Mouse (Mus musculus) neural tube, embryonic 11.5 days (tissue): ENCODE measurements around the gene Tfeb. TPM values are rescaled to one million over a fixed set of nuclear protein-coding genes. Genes with fewer than 3 reads are reported as not detected.

ENCODE experiments used
- ATAC-seq: fragments of 200-750 bp; cut with Nextera tagmentation; 2 replicates; pipeline ENCODE4 v1.8.0; 2017; ENCODE audit warnings: moderate number of reproducible peaks, mild to moderate bottlenecking, moderate TSS enrichment, moderate library complexity; ENCODE audit not compliant: insufficient read depth, low FRiP score, low TSS enrichment
- DNase-seq: peaks from one replicate; pipeline ENCODE4 v3.0.0-alpha.2; 2015; ENCODE audit warnings: low spot score
- H3K27ac ChIP-seq: fragments of 300-500 bp; sonication (generic); 2 replicates; pipeline ENCODE4 v1.5.1; 2014; ENCODE audit warnings: low read depth, mild to moderate bottlenecking, low read length
- H3K27me3 ChIP-seq: fragments of 300-500 bp; sonication (generic); 2 replicates; pipeline ENCODE4 v1.6.1; 2014; ENCODE audit warnings: mild to moderate bottlenecking, low read length, mixed read lengths; ENCODE audit not compliant: control insufficient read depth, insufficient read depth
- H3K36me3 ChIP-seq: fragments of 300-500 bp; sonication (generic); 2 replicates; pipeline ENCODE4 v1.6.1; 2014; ENCODE audit warnings: mild to moderate bottlenecking, low read length, moderate library complexity, mixed read lengths; ENCODE audit not compliant: control insufficient read depth, insufficient read depth
- H3K4me1 ChIP-seq: fragments of 300-500 bp; sonication (generic); 2 replicates; pipeline ENCODE4 v1.6.1; 2014; ENCODE audit warnings: low read length, mixed read lengths; ENCODE audit not compliant: control insufficient read depth, insufficient read depth
- H3K4me2 ChIP-seq: fragments of 300-500 bp; sonication (generic); 2 replicates; pipeline ENCODE4 v1.6.1; 2014; ENCODE audit warnings: low read depth, mild to moderate bottlenecking, moderate library complexity
- H3K4me3 ChIP-seq: fragments of 300-500 bp; sonication (generic); 2 replicates; pipeline ENCODE4 v1.5.1; 2014; ENCODE audit warnings: low read depth, low read length
- H3K9ac ChIP-seq: fragments of 300-500 bp; sonication (generic); 2 replicates; pipeline ENCODE4 v1.6.1; 2014; ENCODE audit warnings: mild to moderate bottlenecking, low read length
- H3K9me3 ChIP-seq: fragments of 300-500 bp; sonication (generic); 2 replicates; pipeline ENCODE4 v1.6.1; 2016; ENCODE audit warnings: low read length; ENCODE audit not compliant: control insufficient read depth
- WGBS: fragments of 180-500 bp; shearing (Covaris S2); extraction: QIAGEN DNeasy Blood & Tissue Kit; methylation state at CpG from one replicate; pipeline ENCODE4 v1.1.7; 2014; 5-methylcytosine and 5-hydroxymethylcytosine counted together
- polyA plus RNA-seq: library from polyadenylated mRNA; unstranded; fragments of >200 nt; fragmentation: Nextera tagmentation; extraction: Ambion mirVana; gene quantifications from 2 replicates; pipeline ENCODE4 v1.2.1, GENCODE M21; 2014

Gene Tfeb
- polyA plus RNA-seq, 1 experiment from 2014 or later = 1.8 TPM

DNA sequence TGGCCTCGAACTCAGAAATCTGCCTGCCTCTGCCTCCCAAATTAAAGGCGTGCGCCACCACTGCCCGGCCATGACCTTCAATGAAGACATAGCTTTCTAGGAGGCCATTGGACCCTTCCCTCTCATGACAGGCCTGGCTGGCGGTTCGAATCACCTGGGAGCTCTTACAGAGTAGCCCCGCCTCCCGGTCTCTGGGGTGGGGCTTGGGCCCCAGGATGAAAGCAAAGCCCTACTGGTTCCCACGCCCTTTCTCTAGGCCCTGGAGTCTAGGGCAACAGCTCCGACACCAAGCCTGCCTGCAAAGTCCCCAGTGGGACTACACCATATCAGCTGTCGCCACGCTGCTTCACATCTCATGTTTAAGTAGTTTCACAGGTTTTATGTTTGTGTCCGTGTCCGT lies 7.3 kb downstream of the Tfeb start:
- H3K4me2 ChIP-seq = no peak overlapping the region
- no peaks in the 10 kb centered on the region for H3K9me3 ChIP-seq
- H3K9ac ChIP-seq = no peak overlapping the region
- peaks cover 4% of the 10 kb centered on the region; the same call in 1 of the 2 replicates for H3K4me1 ChIP-seq
- WGBS = 92% methylated on average over 14 of the region's 14 CpGs
- H3K27ac ChIP-seq = no peak overlapping the region
- DNase-seq (no peak), ATAC-seq (no peak)
- H3K27me3 ChIP-seq = peaks cover 6% of the 10 kb centered on the region
- H3K36me3 ChIP-seq = no peaks in the 10 kb centered on the region
- no peak overlapping the region for H3K4me3 ChIP-seq

GRCm38 (mm10) chr17:47744746-47745368 lies 8.0 kb downstream of the Tfeb start:
- no peak overlapping the region for H3K4me2 ChIP-seq
- H3K4me1 ChIP-seq = no peaks in the 10 kb centered on the region
- H3K27me3 ChIP-seq = no peaks in the 10 kb centered on the region
- H3K9ac ChIP-seq = no peak overlapping the region
- H3K4me3 ChIP-seq = no peak overlapping the region
- no peak for ATAC-seq
- H3K27ac ChIP-seq = no peak overlapping the region
- DNase-seq = no peak
- no peaks in the 10 kb centered on the region for H3K36me3 ChIP-seq
- no peaks in the 10 kb centered on the region for H3K9me3 ChIP-seq
- WGBS = 89% methylated on average over 10 of the region's 10 CpGs

GRCm38 (mm10) chr17:47748791-47749553 lies 12.1 kb downstream of the Tfeb start:
- no peak overlapping the region for H3K27ac ChIP-seq
- no peak overlapping the region for H3K9ac ChIP-seq
- H3K9me3 ChIP-seq = no peaks in the 10 kb centered on the region
- H3K4me2 ChIP-seq = no peak overlapping the region
- DNase-seq = no peak
- no peaks in the 10 kb centered on the region for H3K36me3 ChIP-seq
- no peaks in the 10 kb centered on the region for H3K27me3 ChIP-seq
- WGBS = 72% methylated on average over 14 of the region's 14 CpGs
- no peak for ATAC-seq
- no peak overlapping the region for H3K4me3 ChIP-seq
- H3K4me1 ChIP-seq = no peaks in the 10 kb centered on the region

DNA sequence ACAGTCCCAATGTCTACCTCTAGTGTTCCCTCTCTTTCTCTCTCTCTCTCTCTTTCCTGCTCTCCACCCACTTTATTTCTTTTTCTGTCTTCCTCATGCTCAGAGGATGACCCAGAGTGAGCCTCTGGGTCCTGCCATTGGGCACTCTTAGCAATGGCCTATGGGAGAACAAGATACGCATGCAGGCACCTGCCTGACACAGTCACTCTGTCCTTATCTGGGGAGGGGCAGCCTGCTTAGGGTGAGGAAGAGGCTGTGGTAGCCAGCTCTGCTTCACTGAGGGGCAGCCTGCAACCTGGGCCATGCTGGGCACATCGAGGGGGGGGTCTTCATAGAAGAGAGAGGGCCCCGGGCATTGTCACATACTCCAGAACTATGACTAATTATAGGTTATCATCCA lies 12.8 kb downstream of the Tfeb start:
- H3K27me3 ChIP-seq = no peaks in the 10 kb centered on the region
- H3K27ac ChIP-seq = no peak overlapping the region
- WGBS = 85% methylated on average over 3 of the region's 3 CpGs
- H3K4me2 ChIP-seq = no peak overlapping the region
- no peaks in the 10 kb centered on the region for H3K4me1 ChIP-seq
- H3K9me3 ChIP-seq = no peaks in the 10 kb centered on the region
- H3K9ac ChIP-seq = no peak overlapping the region
- DNase-seq (no peak), ATAC-seq (no peak)
- no peaks in the 10 kb centered on the region for H3K36me3 ChIP-seq
- H3K4me3 ChIP-seq = no peak overlapping the region

DNA sequence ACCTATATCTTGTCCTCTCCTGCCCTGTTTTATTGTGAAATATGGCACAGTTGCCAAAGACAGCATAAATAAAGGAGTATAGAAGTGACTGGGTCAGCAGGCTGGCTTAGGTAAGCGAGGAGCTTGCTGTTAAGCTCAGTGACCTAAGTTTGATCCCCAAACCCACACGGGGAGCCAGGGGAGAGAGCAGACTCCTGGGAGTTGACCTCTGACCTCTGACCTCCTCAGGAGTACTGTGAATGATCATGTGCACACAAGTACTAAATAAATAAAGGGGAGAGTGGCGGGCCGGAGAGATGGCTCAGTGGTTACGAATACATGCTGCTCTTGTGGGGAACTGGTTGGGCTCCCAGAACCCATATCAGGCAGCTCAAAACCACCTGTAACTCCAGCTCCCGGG lies 13.3 kb downstream of the Tfeb start:
- Histone ChIP-seq H3K9ac (no peak overlapping the region), H3K9me3 (no peaks in the 10 kb centered on the region), H3K36me3 (no peaks in the 10 kb centered on the region), H3K27ac (no peak overlapping the region), H3K4me1 (no peaks in the 10 kb centered on the region), H3K4me3 (no peak overlapping the region), H3K27me3 (no peaks in the 10 kb centered on the region), H3K4me2 (no peak overlapping the region)
- ATAC-seq (no peak), DNase-seq (no peak)
- 53% methylated on average over 6 of the region's 6 CpGs for WGBS

DNA sequence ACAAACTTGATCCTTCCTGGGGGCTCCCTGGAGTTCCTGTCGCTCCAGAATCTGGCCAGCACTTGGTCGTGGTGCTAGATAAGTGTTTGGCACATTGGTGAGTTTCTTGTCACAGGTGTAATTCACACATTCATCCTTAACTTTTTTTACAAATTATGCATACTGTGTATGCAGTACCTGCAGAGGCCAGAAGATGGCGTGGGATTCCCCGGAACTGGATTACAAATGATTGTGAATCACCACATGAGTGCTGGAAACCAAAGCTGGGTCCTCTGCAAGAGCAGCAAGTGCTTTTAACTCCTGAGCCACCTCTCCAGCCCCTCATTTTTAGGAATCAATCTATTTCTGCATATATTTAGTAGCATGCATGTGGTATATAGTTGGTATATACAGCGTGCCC lies 15.0 kb downstream of the Tfeb start:
- H3K4me1 ChIP-seq = no peaks in the 10 kb centered on the region
- ATAC-seq (no peak), DNase-seq (no peak)
- 72% methylated on average over 5 of the region's 5 CpGs for WGBS
- H3K9me3 ChIP-seq = no peaks in the 10 kb centered on the region
- H3K36me3 ChIP-seq = no peaks in the 10 kb centered on the region
- no peak overlapping the region for H3K4me3 ChIP-seq
- no peaks in the 10 kb centered on the region for H3K27me3 ChIP-seq
- H3K27ac ChIP-seq = no peak overlapping the region
- no peak overlapping the region for H3K9ac ChIP-seq
- no peak overlapping the region for H3K4me2 ChIP-seq

GRCm38 (mm10) chr17:47753130-47753775 lies 16.4 kb downstream of the Tfeb start:
- no peak overlapping the region for H3K9ac ChIP-seq
- H3K4me3 ChIP-seq = no peak overlapping the region
- no peaks in the 10 kb centered on the region for H3K4me1 ChIP-seq
- ATAC-seq (no peak), DNase-seq (no peak)
- H3K36me3 ChIP-seq = no peaks in the 10 kb centered on the region
- no peaks in the 10 kb centered on the region for H3K9me3 ChIP-seq
- 87% methylated on average over 8 of the region's 8 CpGs for WGBS
- H3K4me2 ChIP-seq = no peak overlapping the region
- H3K27me3 ChIP-seq = no peaks in the 10 kb centered on the region
- H3K27ac ChIP-seq = no peak overlapping the region

GRCm38 (mm10) chr17:47754246-47754645 lies 17.4 kb downstream of the Tfeb start:
- ATAC-seq (no peak), DNase-seq (no peak)
- Histone ChIP-seq H3K4me2 (no peak overlapping the region), H3K9me3 (no peaks in the 10 kb centered on the region), H3K9ac (no peak overlapping the region), H3K27ac (no peak overlapping the region), H3K36me3 (no peaks in the 10 kb centered on the region), H3K4me1 (no peaks in the 10 kb centered on the region), H3K27me3 (no peaks in the 10 kb centered on the region), H3K4me3 (no peak overlapping the region)
- 81% methylated on average over 12 of the region's 13 CpGs for WGBS

DNA sequence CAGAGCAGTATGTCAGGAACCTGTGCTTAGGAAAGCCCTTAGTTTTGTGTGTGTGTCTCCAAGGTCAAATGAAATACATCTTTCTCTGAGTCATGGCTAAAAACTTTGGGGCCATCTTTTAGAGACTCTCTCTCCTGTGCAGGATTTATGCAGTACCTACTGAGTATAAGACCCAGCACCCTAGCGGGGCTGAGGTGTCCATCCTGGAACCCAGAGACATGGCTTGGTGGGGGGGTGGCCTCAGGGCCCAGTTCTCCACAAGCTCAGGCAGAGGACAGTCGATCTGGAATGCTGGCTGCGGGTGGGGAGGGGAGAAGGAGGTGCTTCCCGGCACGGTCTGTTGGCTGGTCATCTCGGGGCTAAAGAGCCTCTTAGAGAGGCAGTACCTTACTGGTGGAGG lies 19.5 kb downstream of the Tfeb start:
- DNase-seq = no peak

More for the DNA sequence above, 19.5 kb downstream of the Tfeb start:
- H3K9ac ChIP-seq = no peak overlapping the region; the same call in 1 of the 2 replicates
- H3K36me3 ChIP-seq = no peaks in the 10 kb centered on the region
- no peaks in the 10 kb centered on the region for H3K4me1 ChIP-seq
- ATAC-seq = no peak
- no peaks in the 10 kb centered on the region for H3K27me3 ChIP-seq
- H3K9me3 ChIP-seq = no peaks in the 10 kb centered on the region
- H3K4me2 ChIP-seq = no peak overlapping the region
- no peak overlapping the region for H3K27ac ChIP-seq
- 42% methylated on average over 6 of the region's 6 CpGs for WGBS
- H3K4me3 ChIP-seq = no peak overlapping the region
